Mouse (Mus musculus) left cerebral cortex, adult 2 months (tissue): ENCODE measurements around the gene Acvr1b. TPM values are rescaled to one million over a fixed set of nuclear protein-coding genes. Genes with fewer than 3 reads are reported as not detected.

ENCODE experiments used
- DNase-seq, 2 experiments: peaks; one replicate each; pipeline ENCODE4 v3.0.0; 2021 to 2022; ENCODE audit warnings: low spot score in 2 of 2, mixed read lengths in 1 of 2; ENCODE audit errors: extremely low spot score in 1 of 2
- H3K27ac ChIP-seq: fragments of 200-600 bp; 2 replicates; pipeline ENCODE4 v1.8.1; 2022
- H3K4me3 ChIP-seq: fragments of 200-600 bp; 2 replicates; pipeline ENCODE4 v1.8.1; 2022
- CTCF ChIP-seq: fragments of 200-600 bp; IDR thresholded peaks from 2 replicates; pipeline ENCODE4 v1.8.1; 2022; ENCODE audit warnings: antibody characterized with exemption, mild to moderate bottlenecking, moderate library complexity
- intact Hi-C: fragments of 180-260 bp; cut with DNase I; formaldehyde crosslinking; loops from one replicate; pipeline ENCODE4 v1.15.1; 2025
- total RNA-seq, 2 experiments: library from RNA; stranded (reverse); gene quantifications; 2 replicates each; pipeline ENCODE4 v1.2.3; 2021

The Acvr1b gene
- total RNA-seq, 2 experiments from 2014 or later = 102 to 114 TPM

DNA sequence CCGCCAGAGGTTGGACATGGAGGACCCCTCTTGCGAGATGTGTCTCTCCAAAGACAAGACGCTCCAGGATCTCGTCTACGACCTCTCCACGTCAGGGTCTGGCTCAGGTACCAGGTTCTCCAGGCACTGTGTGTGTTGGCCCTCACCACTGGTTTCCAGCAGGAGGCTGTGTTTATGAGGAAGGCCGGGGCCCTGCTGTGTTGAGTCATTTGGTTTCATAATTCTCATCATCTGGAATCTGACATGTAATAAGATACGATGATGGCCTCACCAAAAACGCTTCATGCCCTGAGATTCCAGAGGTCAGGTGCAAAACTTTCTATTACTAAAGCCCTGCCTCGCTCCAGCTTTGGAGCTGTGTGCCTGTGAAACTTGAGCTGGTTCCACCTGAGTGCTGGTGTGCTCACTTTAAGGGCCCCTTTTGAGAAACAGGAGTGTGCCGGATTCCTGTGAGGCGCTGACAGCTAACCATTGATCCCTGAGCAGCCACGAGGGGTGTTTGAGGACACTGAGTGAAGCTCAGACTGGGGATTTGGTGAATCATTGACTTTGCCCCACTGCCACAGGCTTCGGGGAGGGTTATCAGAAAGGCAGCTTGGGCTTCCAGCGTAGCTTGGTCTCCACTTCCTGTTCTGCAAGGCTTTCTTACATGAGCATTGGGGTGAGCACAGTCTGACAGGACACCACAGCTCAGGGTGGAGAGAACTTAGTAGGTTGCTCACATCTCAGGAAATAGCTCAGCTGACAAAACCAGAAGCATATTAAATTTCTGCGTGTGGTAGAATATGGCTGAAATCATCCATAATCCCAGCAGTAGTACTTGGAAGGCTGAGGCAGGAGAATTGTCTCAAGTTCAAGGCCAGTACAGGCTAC is 21.3 kb downstream of the Acvr1b start:
- no peak overlapping the region for H3K27ac ChIP-seq
- TF ChIP-seq CTCF = no peak
- no peak for DNase-seq
- no peak overlapping the region for H3K4me3 ChIP-seq
- intact Hi-C loops = loop anchor here (5.0 to 10.0 kb wide), 3 partner anchors 78 to 490 kb away; partner anchors contain the start of genes Ankrd33 and Krt6b

DNA sequence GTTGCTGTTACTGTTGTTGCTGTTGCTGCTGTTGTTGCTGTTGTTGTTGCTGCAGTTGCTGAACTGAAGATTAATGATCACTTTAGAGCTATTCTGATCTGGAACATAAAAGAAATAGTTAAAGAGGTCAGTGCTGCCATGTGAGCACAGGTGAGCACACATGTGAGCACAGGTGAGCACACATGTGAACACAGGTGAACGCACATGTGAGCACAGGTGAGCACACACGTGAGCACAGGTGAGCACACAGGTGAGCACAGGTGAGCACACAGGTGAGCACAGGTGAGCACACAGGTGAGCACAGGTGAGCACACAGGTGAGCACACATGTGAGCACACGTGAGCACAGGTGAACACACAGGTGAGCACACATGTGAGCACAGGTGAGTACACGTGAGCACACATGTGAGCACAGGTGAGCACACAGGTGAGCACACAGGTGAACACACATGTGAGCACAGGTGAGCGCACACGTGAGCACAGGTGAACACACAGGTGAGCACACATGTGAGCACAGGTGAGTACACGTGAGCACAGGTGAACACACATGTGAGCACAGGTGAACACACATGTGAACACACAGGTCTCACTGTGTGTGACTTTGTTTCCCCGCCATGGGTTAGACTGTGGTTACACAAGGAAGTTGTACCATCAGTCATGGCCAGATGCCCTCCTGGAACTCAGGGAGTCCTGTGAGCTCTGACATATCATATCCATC is 22.4 kb downstream of the Acvr1b start:
- Histone ChIP-seq H3K4me3 (no peak overlapping the region), H3K27ac (no peak overlapping the region)
- DNase-seq = no peak
- intact Hi-C loops = loop anchor here (5.0 to 10.0 kb wide), 3 partner anchors 79 to 489 kb away; partner anchors contain the start of genes Ankrd33 and Krt6b
- no peak for TF ChIP-seq CTCF

- intact Hi-C loops = loop anchor here (5.0 to 10.0 kb wide), 3 partner anchors 80 to 488 kb away; partner anchors contain the start of genes Ankrd33 and Krt6b
- no peak for TF ChIP-seq CTCF
- no peak overlapping the region for H3K4me3 ChIP-seq
- no peak overlapping the region for H3K27ac ChIP-seq
- no peak for DNase-seq
Observed at GRCm38 (mm10) chr15:101196961-101197360, 23.1 kb downstream of the Acvr1b start.

GRCm38 (mm10) chr15:101197497-101198179 is 23.8 kb downstream of the Acvr1b start:
- Histone ChIP-seq H3K4me3 (no peak overlapping the region), H3K27ac (no peak overlapping the region)
- intact Hi-C loops = loop anchor here (5.0 to 10.0 kb wide), 3 partner anchors 80 to 487 kb away; partner anchors contain the start of genes Ankrd33 and Krt6b
- no peak for TF ChIP-seq CTCF
- no peak for DNase-seq

DNA sequence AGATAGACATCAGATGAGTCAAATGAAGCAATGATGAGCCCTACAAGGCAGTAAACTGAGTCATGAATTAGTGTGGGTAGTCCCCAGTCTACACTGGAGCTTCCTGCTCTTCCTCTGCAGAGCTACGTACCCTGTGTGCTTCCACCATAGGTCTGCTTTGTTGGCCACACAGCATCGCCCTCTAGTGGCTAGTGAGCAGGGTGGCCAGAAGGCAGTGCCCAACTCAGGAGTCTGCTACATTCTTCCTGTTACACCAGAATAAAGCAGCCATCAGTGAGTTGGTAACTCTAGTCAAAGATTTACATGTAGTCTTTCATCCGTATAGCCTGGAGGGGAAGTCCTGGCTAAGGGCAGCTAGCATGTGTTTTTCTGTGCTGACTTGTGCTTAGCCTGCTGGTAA is 24.4 kb downstream of the Acvr1b start:
- Histone ChIP-seq H3K4me3 (no peak overlapping the region), H3K27ac (no peak overlapping the region)
- DNase-seq = peak; percentile 55 to 65
- intact Hi-C loops = loop anchor here (5.0 to 10.0 kb wide), 3 partner anchors 81 to 487 kb away; partner anchors contain the start of genes Ankrd33 and Krt6b
- peak; percentile 95 for TF ChIP-seq CTCF

DNA sequence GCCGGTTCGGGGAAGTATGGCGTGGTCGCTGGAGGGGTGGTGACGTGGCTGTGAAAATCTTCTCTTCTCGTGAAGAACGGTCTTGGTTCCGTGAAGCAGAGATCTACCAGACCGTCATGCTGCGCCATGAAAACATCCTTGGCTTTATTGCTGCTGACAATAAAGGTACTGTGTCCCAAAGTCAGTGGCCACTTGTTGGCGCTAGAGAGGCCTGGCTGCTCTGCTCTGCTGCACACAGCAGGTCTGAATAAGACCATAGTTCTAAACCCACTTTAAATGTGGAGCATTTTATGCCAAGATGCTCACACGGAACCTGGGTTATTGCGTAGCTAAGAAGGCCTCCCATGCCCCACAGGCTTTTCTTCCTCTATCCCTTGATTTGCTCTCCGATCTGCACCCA is 25.0 kb downstream of the Acvr1b start:
- DNase-seq = no peak
- no peak overlapping the region for H3K27ac ChIP-seq
- no peak overlapping the region for H3K4me3 ChIP-seq
- peak; percentile 42 for TF ChIP-seq CTCF
- intact Hi-C loops = loop anchor here (5.0 to 10.0 kb wide), 3 partner anchors 82 to 486 kb away; partner anchors contain the start of genes Ankrd33 and Krt6b

DNA sequence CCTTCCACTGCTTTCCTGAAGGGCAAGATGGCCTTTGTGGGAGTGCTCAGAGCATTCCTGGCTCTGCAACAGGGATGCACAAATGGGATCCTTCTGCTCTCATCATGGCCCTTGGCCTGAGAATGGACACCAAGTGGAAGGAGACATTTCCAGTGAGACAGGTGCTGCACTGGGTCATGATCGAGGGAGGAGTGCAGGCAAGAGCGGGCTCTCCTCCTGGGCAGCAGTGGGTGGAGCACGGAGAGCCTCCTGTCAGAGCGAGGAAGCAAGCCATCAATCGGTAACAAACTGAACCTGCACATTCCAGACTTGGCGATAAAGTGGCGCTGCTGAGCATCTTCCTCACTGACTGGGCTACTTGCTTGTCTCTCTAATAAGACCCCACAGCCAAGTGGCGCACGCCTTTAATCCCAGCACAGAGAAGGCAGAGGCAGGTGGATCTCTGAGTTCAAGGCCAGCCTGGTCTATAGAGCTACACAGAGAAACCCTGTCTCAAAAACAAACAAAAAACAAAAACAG is 27.0 kb downstream of the Acvr1b start:
- Histone ChIP-seq H3K27ac (no peak overlapping the region), H3K4me3 (no peak overlapping the region)
- DNase-seq = no peak
- no peak for TF ChIP-seq CTCF
- intact Hi-C loops = no loop called here

DNA sequence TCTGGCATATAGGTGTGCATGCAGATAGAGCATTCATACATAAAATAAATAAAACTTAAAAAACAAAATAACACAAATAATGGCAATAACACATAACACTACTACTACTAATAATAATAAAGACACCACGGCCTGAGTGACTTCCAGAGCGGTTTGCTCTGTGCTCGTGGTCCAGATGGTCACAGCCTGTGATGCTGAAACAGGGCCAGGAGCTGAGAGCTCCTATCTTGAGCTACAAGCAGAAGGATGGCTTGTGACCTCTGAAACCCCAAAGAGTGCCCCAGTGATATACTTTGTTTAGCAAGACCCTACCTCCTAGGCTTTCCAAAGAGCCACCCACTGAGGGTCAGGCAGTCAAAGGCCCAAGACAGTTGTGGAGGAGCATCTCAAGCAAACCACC is 27.5 kb downstream of the Acvr1b start:
- Histone ChIP-seq H3K27ac (no peak overlapping the region), H3K4me3 (no peak overlapping the region)
- no peak for TF ChIP-seq CTCF
- no peak for DNase-seq
- intact Hi-C loops = no loop called here

GRCm38 (mm10) chr15:101203673-101204072 is 29.8 kb downstream of the Acvr1b start:
- no peak for DNase-seq
- intact Hi-C loops = no loop called here
- TF ChIP-seq CTCF = no peak
- H3K4me3 ChIP-seq = no peak overlapping the region
- no peak overlapping the region for H3K27ac ChIP-seq

- DNase-seq = no peak
- Histone ChIP-seq H3K27ac (no peak overlapping the region), H3K4me3 (no peak overlapping the region)
- TF ChIP-seq CTCF = no peak
- intact Hi-C loops = no loop called here
Observed at GRCm38 (mm10) chr15:101204781-101205180, 30.9 kb downstream of the Acvr1b start.

- intact Hi-C loops = no loop called here
- no peak overlapping the region for H3K27ac ChIP-seq
- peak; percentile 78 for TF ChIP-seq CTCF
- no peak overlapping the region for H3K4me3 ChIP-seq
- DNase-seq = peak; percentile 58
Observed at GRCm38 (mm10) chr15:101210228-101210627, 36.4 kb downstream of the Acvr1b start.
